Mouse (Mus musculus) forebrain, postnatal 0 days (tissue): ENCODE measurements around the gene Aup1. TPM values are rescaled to one million over a fixed set of nuclear protein-coding genes. Genes with fewer than 3 reads are reported as not detected.

Source experiments
- ATAC-seq: fragments of 200-750 bp; cut with Nextera tagmentation; 2 replicates; pipeline ENCODE4 v1.8.0; 2017; ENCODE audit warnings: mild to moderate bottlenecking, moderate library complexity
- DNase-seq: peaks from one replicate; pipeline ENCODE4 v3.0.0-alpha.2; 2015
- H3K27ac ChIP-seq: fragments of 300-500 bp; sonication (generic); 2 replicates; pipeline ENCODE4 v1.5.1; 2014; ENCODE audit warnings: low read depth, mild to moderate bottlenecking, antibody characterized with exemption, low read length, moderate library complexity, mixed read lengths
- H3K27me3 ChIP-seq: fragments of 300-500 bp; sonication (generic); 2 replicates; pipeline ENCODE4 v1.6.1; 2014; ENCODE audit warnings: mild to moderate bottlenecking, low read length, mixed read lengths; ENCODE audit not compliant: insufficient read depth
- H3K36me3 ChIP-seq: fragments of 300-500 bp; sonication (generic); 2 replicates; pipeline ENCODE4 v1.6.1; 2014; ENCODE audit warnings: mild to moderate bottlenecking, moderate library complexity; ENCODE audit not compliant: insufficient read depth
- H3K4me1 ChIP-seq: fragments of 300-500 bp; sonication (generic); 2 replicates; pipeline ENCODE4 v1.6.1; 2014; ENCODE audit warnings: antibody characterized with exemption; ENCODE audit not compliant: insufficient read depth
- H3K4me2 ChIP-seq: fragments of 300-500 bp; sonication (generic); 2 replicates; pipeline ENCODE4 v1.6.1; 2014; ENCODE audit warnings: low read depth, mild to moderate bottlenecking, moderate library complexity
- H3K4me3 ChIP-seq: fragments of 300-500 bp; sonication (generic); 2 replicates; pipeline ENCODE4 v1.5.1; 2014; ENCODE audit warnings: low read depth, low read length, mixed read lengths
- H3K9ac ChIP-seq: fragments of 300-500 bp; sonication (generic); 2 replicates; pipeline ENCODE4 v1.6.1; 2014; ENCODE audit warnings: mild to moderate bottlenecking
- H3K9me3 ChIP-seq: fragments of 300-500 bp; sonication (generic); 2 replicates; pipeline ENCODE4 v1.6.1; 2016; ENCODE audit warnings: low read length
- CTCF ChIP-seq: sonication (generic); IDR thresholded peaks from 2 replicates; pipeline ENCODE4 v1.5.1; 2016; ENCODE audit warnings: antibody characterized with exemption, control low read depth, low read depth
- WGBS: fragments of 180-500 bp; shearing (Covaris S2); extraction: QIAGEN DNeasy Blood & Tissue Kit; methylation state at CpG from one replicate; pipeline ENCODE4 v1.1.7; 2014; 5-methylcytosine and 5-hydroxymethylcytosine counted together
- polyA plus RNA-seq: library from polyadenylated mRNA; unstranded; fragments of >200 nt; fragmentation: Nextera tagmentation; extraction: Ambion mirVana; gene quantifications from 2 replicates; pipeline ENCODE4 v1.2.1, GENCODE M21; 2015
- total RNA-seq: library from RNA; depleted of rRNA; stranded (reverse); fragments of >200 nt; gene quantifications from 2 replicates; pipeline ENCODE4 v1.2.3, GENCODE M21; 2014

The Aup1 gene
- total and polyA plus RNA-seq, 2 experiments from 2014 or later = 129 to 146 TPM

- H3K4me1 ChIP-seq = peaks cover 17% of the 10 kb centered on the region
- H3K27ac ChIP-seq = peak overlapping the region; percentile 91
- H3K36me3 ChIP-seq = peaks cover 14% of the 10 kb centered on the region
- peak overlapping the region; percentile 94 for H3K4me3 ChIP-seq
- no peaks in the 10 kb centered on the region for H3K27me3 ChIP-seq
- no peaks in the 10 kb centered on the region for H3K9me3 ChIP-seq
- no peak; the same call in 1 of the 2 replicates for ATAC-seq
- 3% methylated on average over 26 of the region's 26 CpGs for WGBS
- peak; percentile 49 for DNase-seq
- peak overlapping the region; percentile 86 for H3K4me2 ChIP-seq
- peak overlapping the region; percentile 93 for H3K9ac ChIP-seq
- no peak for TF ChIP-seq CTCF
Measured at GRCm38 (mm10) chr6:83053136-83053960, 973 bp upstream of the Aup1 start.

DNA sequence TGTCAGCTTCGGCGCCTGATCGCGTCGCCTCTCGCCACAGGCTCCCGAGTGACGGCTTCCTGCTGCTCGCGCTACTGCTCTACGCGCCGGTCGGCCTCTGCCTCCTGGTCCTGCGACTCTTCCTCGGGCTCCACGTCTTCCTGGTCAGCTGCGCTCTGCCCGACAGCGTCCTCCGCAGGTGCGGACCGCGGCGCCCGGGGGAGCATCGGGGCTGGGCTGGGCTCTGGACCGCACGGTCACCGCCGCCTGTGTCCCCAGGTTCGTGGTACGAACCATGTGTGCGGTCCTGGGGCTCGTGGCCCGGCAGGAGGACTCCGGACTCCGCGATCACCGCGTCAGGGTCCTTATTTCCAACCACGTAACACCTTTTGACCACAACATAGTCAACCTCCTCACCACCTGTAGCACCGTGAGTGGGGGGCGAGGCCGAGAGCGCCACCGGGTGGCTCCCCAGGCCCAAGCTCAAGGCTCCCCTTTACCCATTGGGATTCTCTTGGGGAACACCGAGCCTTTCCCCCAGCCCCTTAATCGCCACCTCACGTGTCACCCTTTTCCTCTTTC lies 630 bp downstream of the Aup1 start, which contains the start of gene Htra2:
Gene Htra2, minus strand, starts transcription at position 403 of the 561 bp plus-strand sequence.
- Histone ChIP-seq H3K27ac (peak within 1 kb of the TSS; percentile 91), H3K9ac (peak within 1 kb of the TSS; percentile 93), H3K4me2 (peak within 1 kb of the TSS; percentile 86), H3K27me3 (no peaks in the 10 kb centered on the region), H3K4me1 (peaks cover 17% of the 10 kb centered on the region), H3K4me3 (peak within 1 kb of the TSS; percentile 94), H3K36me3 (peaks cover 14% of the 10 kb centered on the region), H3K9me3 (no peaks in the 10 kb centered on the region)
- under 1% methylated on average over 45 of the region's 50 CpGs for WGBS
- ATAC-seq (peak; percentile 26), DNase-seq (peak; percentile 39)
- TF ChIP-seq CTCF = peak; percentile 64

- ATAC-seq (no peak), DNase-seq (no peak)
- Histone ChIP-seq H3K27ac (no peak within 1 kb of the TSS), H3K9me3 (no peaks in the 10 kb centered on the region), H3K4me2 (no peak within 1 kb of the TSS), H3K27me3 (peaks cover 9% of the 10 kb centered on the region; the same call in 1 of the 2 replicates), H3K9ac (no peak within 1 kb of the TSS), H3K4me3 (no peak within 1 kb of the TSS), H3K4me1 (peaks cover 13% of the 10 kb centered on the region), H3K36me3 (peaks cover 14% of the 10 kb centered on the region)
- no peak for TF ChIP-seq CTCF
- WGBS = 51% methylated on average over 3 of the region's 3 CpGs
Measured at GRCm38 (mm10) chr6:83057790-83058189, 3.5 kb downstream of the Aup1 start, which contains the start of gene Dqx1. TSS of gene Dqx1 (plus strand) at chr6:83057844.

GRCm38 (mm10) chr6:83058725-83059124 lies 4.4 kb downstream of the Aup1 start:
- Histone ChIP-seq H3K9ac (no peak overlapping the region), H3K4me3 (no peak overlapping the region), H3K9me3 (no peaks in the 10 kb centered on the region), H3K27me3 (peaks cover 16% of the 10 kb centered on the region), H3K4me2 (no peak overlapping the region), H3K27ac (no peak overlapping the region), H3K4me1 (peaks cover 8% of the 10 kb centered on the region; the same call in 1 of the 2 replicates), H3K36me3 (peaks cover 14% of the 10 kb centered on the region)
- 85% methylated on average over 2 of the region's 2 CpGs for WGBS
- ATAC-seq (no peak), DNase-seq (no peak)
- TF ChIP-seq CTCF = no peak

- Histone ChIP-seq H3K4me2 (no peak overlapping the region), H3K9ac (no peak overlapping the region), H3K36me3 (no peaks in the 10 kb centered on the region), H3K4me3 (no peak overlapping the region), H3K27ac (no peak overlapping the region), H3K27me3 (peaks cover 52% of the 10 kb centered on the region), H3K4me1 (no peaks in the 10 kb centered on the region), H3K9me3 (no peaks in the 10 kb centered on the region)
- no peak for DNase-seq
- no peak for TF ChIP-seq CTCF
- no peak for ATAC-seq
- WGBS = 43% methylated on average over 8 of the region's 8 CpGs
Measured at GRCm38 (mm10) chr6:83065995-83066394, 11.7 kb downstream of the Aup1 start.

GRCm38 (mm10) chr6:83066441-83066840 lies 12.1 kb downstream of the Aup1 start:
- no peak overlapping the region for H3K4me3 ChIP-seq
- no peaks in the 10 kb centered on the region for H3K9me3 ChIP-seq
- ATAC-seq = no peak
- H3K4me1 ChIP-seq = no peaks in the 10 kb centered on the region
- WGBS = 26% methylated on average over 6 of the region's 6 CpGs
- H3K27ac ChIP-seq = no peak overlapping the region
- peaks cover 56% of the 10 kb centered on the region for H3K27me3 ChIP-seq
- no peak overlapping the region for H3K9ac ChIP-seq
- H3K36me3 ChIP-seq = no peaks in the 10 kb centered on the region
- TF ChIP-seq CTCF = no peak
- H3K4me2 ChIP-seq = no peak overlapping the region
- no peak for DNase-seq

GRCm38 (mm10) chr6:83068221-83068620 lies 13.9 kb downstream of the Aup1 start:
- DNase-seq (no peak), ATAC-seq (no peak)
- H3K4me3 ChIP-seq = no peak overlapping the region
- no peak for TF ChIP-seq CTCF
- peaks cover 59% of the 10 kb centered on the region for H3K27me3 ChIP-seq
- no peak overlapping the region for H3K27ac ChIP-seq
- WGBS = 3% methylated on average over 8 of the region's 8 CpGs
- H3K9me3 ChIP-seq = no peaks in the 10 kb centered on the region
- no peak overlapping the region for H3K9ac ChIP-seq
- H3K4me1 ChIP-seq = no peaks in the 10 kb centered on the region
- no peaks in the 10 kb centered on the region for H3K36me3 ChIP-seq
- no peak overlapping the region for H3K4me2 ChIP-seq
